Mouse (Mus musculus) neutrophil, adult 65 days (primary cell): ENCODE results near the gene Stk36. TPM values are rescaled to one million over a fixed set of nuclear protein-coding genes. Genes with fewer than 3 reads are reported as not detected.

Source experiments
- total RNA-seq: library from RNA; stranded (reverse); gene quantifications from 2 replicates; pipeline ENCODE4 v1.2.4, GENCODE M21; 2023

Gene Stk36
- total RNA-seq: 2.0 and 2.9 TPM in 2 replicates

GRCm38 (mm10) chr1:74601267-74601962 lies at the start of gene Stk36, which contains the start of gene Rnf25:
Gene Stk36 (plus strand): TSS chr1:74601445.
Gene Rnf25 (minus strand): TSS chr1:74601397.

DNA sequence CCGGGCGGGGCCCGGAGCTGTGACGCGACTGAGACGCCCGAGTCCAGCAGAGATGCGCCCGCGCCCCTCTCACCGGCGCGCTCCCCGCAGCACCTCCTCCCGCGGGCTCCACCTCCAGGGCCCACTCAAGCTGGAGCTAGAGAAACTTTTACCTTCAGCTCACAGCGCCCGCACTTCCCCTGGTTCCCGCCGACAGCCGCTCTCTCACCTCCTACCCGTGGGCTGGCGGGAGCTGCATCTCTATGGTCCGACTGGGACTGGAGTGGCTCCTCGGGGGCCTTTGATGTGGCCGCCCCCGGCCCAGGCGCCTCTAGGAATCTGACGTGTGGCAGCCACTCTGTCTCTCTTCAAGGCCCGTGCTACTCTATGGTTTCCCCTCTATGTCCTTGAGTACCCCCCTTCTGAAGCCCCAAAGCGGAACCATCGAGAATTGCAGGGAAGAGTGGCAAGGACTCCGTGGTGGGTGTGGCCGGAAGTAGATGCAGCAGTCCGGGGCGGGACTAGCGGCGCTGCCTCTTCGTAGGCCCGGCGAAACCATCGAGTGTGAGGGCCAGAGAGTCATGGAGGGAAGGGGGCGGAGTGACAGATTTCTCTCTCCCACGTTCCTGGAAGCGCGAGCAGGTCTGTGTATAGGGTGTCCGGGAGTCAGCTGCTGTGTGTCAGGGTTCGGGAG lies 13.3 kb upstream of the Stk36 start, which contains the start of the genes Zfp142 and Bcs1l:
Gene Zfp142, minus strand, starts transcription at position 474 of the 673 bp plus-strand sequence.
Gene Bcs1l, plus strand, starts transcription at position 517 of the 673 bp plus-strand sequence.

GRCm38 (mm10) chr1:74661448-74662195 lies 60.4 kb downstream of the Stk36 start, which contains the start of gene Ttll4:
Gene Ttll4 (plus strand): TSS chr1:74661745.

Other genes with a start within 250 kb of the Stk36 start
- gene Catip, start 239.3 kb upstream of the Stk36 start, total RNA-seq: not detected in 2 replicates
- gene Slc11a1, start 226.2 kb upstream of the Stk36 start, total RNA-seq: 247 and 304 TPM in 2 replicates
- 141 and 163 TPM in 2 replicates for gene Ctdsp1, start 209.9 kb upstream of the Stk36 start, total RNA-seq
- gene Vil1, start 192.1 kb upstream of the Stk36 start, total RNA-seq: 0.88 TPM in 1 of 2 replicates, not detected in the other
- gene Cnot9, start 95.4 kb upstream of the Stk36 start, total RNA-seq: 22.2 and 23.0 TPM in 2 replicates
- gene Plcd4, start 58.6 kb upstream of the Stk36 start, total RNA-seq: 0.41 TPM in 1 of 2 replicates, not detected in the other
- gene Usp37, start 57.2 kb upstream of the Stk36 start, total RNA-seq: 19.3 and 22.6 TPM in 2 replicates
- 22.9 and 26.7 TPM in 2 replicates for gene Zfp142, start 13.2 kb upstream of the Stk36 start, total RNA-seq
- 5.9 and 7.7 TPM in 2 replicates for gene Bcs1l, start 13.2 kb upstream of the Stk36 start, total RNA-seq
- gene Rnf25, start within 50 bp of the Stk36 start, total RNA-seq: 42.8 and 46.0 TPM in 2 replicates
- 9.4 and 11.9 TPM in 2 replicates for gene Ttll4, start 60.3 kb downstream of the Stk36 start, total RNA-seq
- gene Cyp27a1, start 112.1 kb downstream of the Stk36 start, total RNA-seq: 20.6 and 24.9 TPM in 2 replicates
- not detected in 2 replicates for gene Prkag3, start 147.8 kb downstream of the Stk36 start, total RNA-seq
- 0.48 and 0.88 TPM in 2 replicates for gene Wnt6, start 170.4 kb downstream of the Stk36 start, total RNA-seq
- not detected in 2 replicates for gene Wnt10a, start 190.1 kb downstream of the Stk36 start, total RNA-seq